Mouse (Mus musculus) lung, embryonic 15.5 days (tissue): ENCODE results near the gene Fscn1. TPM values are rescaled to one million over a fixed set of nuclear protein-coding genes. Genes with fewer than 3 reads are reported as not detected.
A peak's percentile ranks its signal among the peaks of the same experiment; 100 is the strongest.

ENCODE experiments used
- ATAC-seq: fragments of 200-750 bp; cut with Nextera tagmentation; 2 replicates; pipeline ENCODE4 v1.8.0; 2017; ENCODE audit warnings: moderate number of reproducible peaks, borderline replicate concordance; ENCODE audit not compliant: low FRiP score, low TSS enrichment; ENCODE audit errors: extremely low read depth
- H3K27ac ChIP-seq: fragments of 300-500 bp; sonication (generic); 2 replicates; pipeline ENCODE4 v1.5.1; 2015; ENCODE audit warnings: moderate library complexity, mild to moderate bottlenecking, inconsistent platforms
- H3K27me3 ChIP-seq: fragments of 300-500 bp; sonication (generic); 2 replicates; pipeline ENCODE4 v1.6.1; 2015; ENCODE audit warnings: inconsistent platforms
- H3K36me3 ChIP-seq: fragments of 300-500 bp; sonication (generic); 2 replicates; pipeline ENCODE4 v1.6.1; 2015; ENCODE audit warnings: inconsistent platforms
- H3K4me1 ChIP-seq: fragments of 300-500 bp; sonication (generic); 2 replicates; pipeline ENCODE4 v1.6.1; 2015; ENCODE audit warnings: inconsistent platforms
- H3K4me2 ChIP-seq: fragments of 300-500 bp; sonication (generic); 2 replicates; pipeline ENCODE4 v1.6.1; 2015; ENCODE audit warnings: inconsistent platforms, mild to moderate bottlenecking, moderate library complexity
- H3K4me3 ChIP-seq: fragments of 300-500 bp; sonication (generic); 2 replicates; pipeline ENCODE4 v1.5.1; 2015; ENCODE audit warnings: mild to moderate bottlenecking, inconsistent platforms
- H3K9ac ChIP-seq: fragments of 300-500 bp; sonication (generic); 2 replicates; pipeline ENCODE4 v1.6.1; 2015; ENCODE audit warnings: inconsistent platforms
- H3K9me3 ChIP-seq: fragments of 300-500 bp; sonication (generic); 2 replicates; pipeline ENCODE4 v1.6.1; 2016; ENCODE audit warnings: inconsistent platforms
- WGBS: fragments of 180-500 bp; shearing (Covaris S2); methylation state at CpG from one replicate; pipeline ENCODE4 v1.1.7; 2015; 5-methylcytosine and 5-hydroxymethylcytosine counted together
- polyA plus RNA-seq: library from polyadenylated mRNA; unstranded; fragments of >200 nt; fragmentation: Nextera tagmentation; extraction: Ambion mirVana; gene quantifications from 2 replicates; pipeline ENCODE4 v1.2.1, GENCODE M21; 2015

Gene Fscn1
- polyA plus RNA-seq: 240 and 246 TPM in 2 replicates

- peak; percentile 64 for ATAC-seq
- Histone ChIP-seq H3K36me3 (no peaks in the 10 kb centered on the region), H3K4me3 (peak within 1 kb of the TSS; percentile 76), H3K27me3 (no peaks in the 10 kb centered on the region; the same call in 1 of the 2 replicates), H3K27ac (peak within 1 kb of the TSS; percentile 95), H3K4me1 (peaks cover 38% of the 10 kb centered on the region), H3K9me3 (no peaks in the 10 kb centered on the region), H3K9ac (peak within 1 kb of the TSS; percentile 87), H3K4me2 (peak within 1 kb of the TSS; percentile 79)
- 6% methylated on average over 44 of the region's 44 CpGs for WGBS
Observed at GRCm38 (mm10) chr5:142959576-142960556, at the start of gene Fscn1. Gene Fscn1, plus strand, starts transcription at chr5:142960343.

GRCm38 (mm10) chr5:142911629-142912028 is 48.5 kb upstream of the Fscn1 start:
- H3K27ac ChIP-seq: no peak overlapping the region
- no peak for ATAC-seq
- H3K9ac ChIP-seq: no peak overlapping the region
- no peak overlapping the region for H3K4me2 ChIP-seq
- peaks cover 39% of the 10 kb centered on the region for H3K4me1 ChIP-seq
- H3K4me3 ChIP-seq: no peak overlapping the region
- H3K36me3 ChIP-seq: no peaks in the 10 kb centered on the region
- WGBS: 91% methylated on average over 2 of the region's 2 CpGs
- H3K27me3 ChIP-seq: no peaks in the 10 kb centered on the region
- no peaks in the 10 kb centered on the region for H3K9me3 ChIP-seq

GRCm38 (mm10) chr5:142912320-142912719 is 47.8 kb upstream of the Fscn1 start:
- Histone ChIP-seq H3K9ac (no peak overlapping the region), H3K27ac (no peak overlapping the region), H3K27me3 (no peaks in the 10 kb centered on the region), H3K36me3 (no peaks in the 10 kb centered on the region), H3K4me1 (peaks cover 33% of the 10 kb centered on the region), H3K4me3 (no peak overlapping the region), H3K4me2 (no peak overlapping the region), H3K9me3 (no peaks in the 10 kb centered on the region)
- WGBS: 92% methylated on average over 3 of the region's 3 CpGs
- ATAC-seq: no peak

- H3K36me3 ChIP-seq: no peaks in the 10 kb centered on the region
- no peaks in the 10 kb centered on the region for H3K9me3 ChIP-seq
- H3K4me2 ChIP-seq: no peak overlapping the region
- H3K27ac ChIP-seq: no peak overlapping the region
- WGBS: 70% methylated on average over 4 of the region's 4 CpGs
- H3K4me1 ChIP-seq: peaks cover 29% of the 10 kb centered on the region
- no peak overlapping the region for H3K4me3 ChIP-seq
- no peaks in the 10 kb centered on the region for H3K27me3 ChIP-seq
- ATAC-seq: no peak
- H3K9ac ChIP-seq: no peak overlapping the region
Observed at GRCm38 (mm10) chr5:142912739-142913138, 47.4 kb upstream of the Fscn1 start.

- WGBS: 63% methylated on average over 11 of the region's 11 CpGs
Observed at GRCm38 (mm10) chr5:142915231-142915630, 44.9 kb upstream of the Fscn1 start.

GRCm38 (mm10) chr5:142916593-142916992 is 43.5 kb upstream of the Fscn1 start:
- no peak overlapping the region for H3K4me3 ChIP-seq
- H3K4me1 ChIP-seq: peaks cover 11% of the 10 kb centered on the region
- H3K4me2 ChIP-seq: no peak overlapping the region
- H3K27ac ChIP-seq: no peak overlapping the region
- no peaks in the 10 kb centered on the region for H3K9me3 ChIP-seq
- no peak overlapping the region for H3K9ac ChIP-seq
- 76% methylated on average over 7 of the region's 7 CpGs for WGBS
- no peaks in the 10 kb centered on the region for H3K36me3 ChIP-seq
- no peak for ATAC-seq
- no peaks in the 10 kb centered on the region for H3K27me3 ChIP-seq

More at GRCm38 (mm10) chr5:142915231-142915630, 44.9 kb upstream of the Fscn1 start:
- peaks cover 4% of the 10 kb centered on the region for H3K4me1 ChIP-seq
- no peaks in the 10 kb centered on the region for H3K27me3 ChIP-seq
- H3K9ac ChIP-seq: no peak overlapping the region
- ATAC-seq: no peak
- H3K36me3 ChIP-seq: no peaks in the 10 kb centered on the region
- no peak overlapping the region for H3K4me3 ChIP-seq
- H3K9me3 ChIP-seq: no peaks in the 10 kb centered on the region
- no peak overlapping the region for H3K4me2 ChIP-seq
- no peak overlapping the region for H3K27ac ChIP-seq

GRCm38 (mm10) chr5:142917402-142917801 is 42.7 kb upstream of the Fscn1 start:
- Histone ChIP-seq H3K27me3 (no peaks in the 10 kb centered on the region), H3K36me3 (no peaks in the 10 kb centered on the region), H3K4me1 (peaks cover 14% of the 10 kb centered on the region), H3K4me3 (no peak overlapping the region), H3K4me2 (no peak overlapping the region), H3K9ac (no peak overlapping the region), H3K27ac (no peak overlapping the region), H3K9me3 (no peaks in the 10 kb centered on the region)
- no peak for ATAC-seq
- WGBS: 81% methylated on average over 8 of the region's 8 CpGs

- peaks cover 19% of the 10 kb centered on the region for H3K4me1 ChIP-seq
- no peak overlapping the region for H3K9ac ChIP-seq
- H3K9me3 ChIP-seq: no peaks in the 10 kb centered on the region
- peak overlapping the region; percentile 19; the same call in 1 of the 2 replicates for H3K4me2 ChIP-seq
- ATAC-seq: peak; percentile 94
- no peaks in the 10 kb centered on the region for H3K36me3 ChIP-seq
- 28% methylated on average over 8 of the region's 8 CpGs for WGBS
- H3K27me3 ChIP-seq: no peaks in the 10 kb centered on the region
- no peak overlapping the region for H3K4me3 ChIP-seq
- H3K27ac ChIP-seq: peak overlapping the region; percentile 76
Observed at GRCm38 (mm10) chr5:142920311-142921073, 39.7 kb upstream of the Fscn1 start.

- peak overlapping the region; percentile 19; the same call in 1 of the 2 replicates for H3K4me2 ChIP-seq
- no peak overlapping the region for H3K9ac ChIP-seq
- H3K27me3 ChIP-seq: no peaks in the 10 kb centered on the region
- peak overlapping the region; percentile 76 for H3K27ac ChIP-seq
- no peaks in the 10 kb centered on the region for H3K9me3 ChIP-seq
- peaks cover 25% of the 10 kb centered on the region for H3K4me1 ChIP-seq
- H3K4me3 ChIP-seq: no peak overlapping the region
- WGBS: 51% methylated on average over 6 of the region's 6 CpGs
- no peaks in the 10 kb centered on the region for H3K36me3 ChIP-seq
- ATAC-seq: no peak
Observed at GRCm38 (mm10) chr5:142921074-142921459, 39.1 kb upstream of the Fscn1 start.

GRCm38 (mm10) chr5:142922251-142922650 is 37.9 kb upstream of the Fscn1 start:
- 79% methylated on average over 5 of the region's 5 CpGs for WGBS
- no peak overlapping the region for H3K27ac ChIP-seq
- ATAC-seq: no peak
- H3K36me3 ChIP-seq: no peaks in the 10 kb centered on the region
- H3K27me3 ChIP-seq: no peaks in the 10 kb centered on the region
- no peak overlapping the region for H3K4me2 ChIP-seq
- peaks cover 36% of the 10 kb centered on the region for H3K4me1 ChIP-seq
- H3K9ac ChIP-seq: no peak overlapping the region
- no peak overlapping the region for H3K4me3 ChIP-seq
- no peaks in the 10 kb centered on the region for H3K9me3 ChIP-seq

GRCm38 (mm10) chr5:142923781-142924180 is 36.4 kb upstream of the Fscn1 start:
- no peaks in the 10 kb centered on the region for H3K9me3 ChIP-seq
- H3K27me3 ChIP-seq: no peaks in the 10 kb centered on the region
- no peak for ATAC-seq
- WGBS: 84% methylated on average over 3 of the region's 3 CpGs
- H3K36me3 ChIP-seq: no peaks in the 10 kb centered on the region
- no peak overlapping the region for H3K27ac ChIP-seq
- H3K4me3 ChIP-seq: no peak overlapping the region
- peaks cover 42% of the 10 kb centered on the region for H3K4me1 ChIP-seq
- H3K4me2 ChIP-seq: no peak overlapping the region
- H3K9ac ChIP-seq: no peak overlapping the region
